Comparison of ENCODE assay signal across 26 mouse cellular contexts in genomic region chr6:125871482-125871881, GRCm38 (mm10).
DNase-seq lines count a peak whose midpoint lies in the region; ATAC-seq lines count a peak whose summit lies in the region.
"Had no signal": no experiment of that assay in that cellular context is flagged by ENCODE, and none has a peak within 500 bp of the region (broad histone marks: within the 10 kb centered on the region; RNA-seq: fewer than 3 reads in every experiment).

No protein-coding gene starts in this region.

- 88% methylated on average over 4 of the region's 4 CpGs for WGBS in intestine, embryonic 16.5 days

- H3K27me3 ChIP-seq in intestine, embryonic 16.5 days (replicated peaks; ENCODE audit: control insufficient read depth, insufficient read depth, low read length), result no peaks in the 10 kb centered on the region
- H3K27me3 ChIP-seq: heart, embryonic 15.5 days; midbrain, embryonic 15.5 days; neural tube, embryonic 13.5 days; stomach, embryonic 15.5 days had no signal

- intact Hi-C loops in left cerebral cortex, postnatal 10 days (cut with DNase I), result no loop called here
- intact Hi-C loops in left cerebral cortex, postnatal 36 days (cut with DNase I), result loop anchor here (5.0 kb wide), 1 partner anchor 296 kb away; the partner anchor contains the start of gene Ntf3

- peak; percentile 98 for ATAC-seq in frontal cortex, adult (ENCODE audit: low TSS enrichment)
- ATAC-seq in intestine, embryonic 16.5 days, result no peak
- ATAC-seq: forebrain, embryonic 16.5 days; inflammation-experienced regulatory T-cells, adult 6 months; midbrain, embryonic 15.5 days had no signal

- no peak for DNase-seq in frontal cortex, postnatal 10 days (ENCODE audit: low spot score in 2 of 2)
- peak; percentile 55 for DNase-seq in left cerebral cortex, adult 11 months (ENCODE audit: low spot score)
- DNase-seq in left cerebral cortex, postnatal 10 days (ENCODE audit: extremely low spot score in 1 of 2, low spot score in 2 of 2), result no peak
- DNase-seq in Muller cell, postnatal 12 days (ENCODE audit: inconsistent ontology term), result peak; percentile 12
- DNase-seq in left cerebral cortex, postnatal 36 days (ENCODE audit: low spot score in 2 of 2), result peak; percentile 9 to 10
- DNase-seq in cerebellum, postnatal 4 days (ENCODE audit: low spot score in 2 of 2), result no peak
- DNase-seq: adrenal gland, postnatal 36 days; cerebellum, adult 11 months; cerebellum, adult 9-11 months; gastrocnemius, adult 2 months; heart, postnatal 36 days; kidney, adult 2 months; lung, postnatal 4 days; thymus, adult 18-20 months; thymus, postnatal 4 days had no signal

- no peaks in the 10 kb centered on the region for H3K9me3 ChIP-seq in intestine, embryonic 16.5 days (ENCODE audit: control insufficient read depth, low read length)
- H3K9me3 ChIP-seq: forebrain, embryonic 10.5 days; heart, embryonic 15.5 days; midbrain, embryonic 15.5 days; neural tube, embryonic 13.5 days; stomach, embryonic 15.5 days had no signal

- no peak overlapping the region for H3K4me3 ChIP-seq in intestine, embryonic 16.5 days (ENCODE audit: low read length)
- H3K4me3 ChIP-seq: forebrain, embryonic 10.5 days; gastrocnemius, adult 2 months; heart, embryonic 15.5 days; midbrain, embryonic 15.5 days; neural tube, embryonic 13.5 days; stomach, embryonic 15.5 days had no signal

- no peaks in the 10 kb centered on the region for H3K36me3 ChIP-seq in intestine, embryonic 16.5 days (ENCODE audit: control insufficient read depth, insufficient read depth, low read length)
- H3K36me3 ChIP-seq: forebrain, embryonic 10.5 days; heart, embryonic 15.5 days; midbrain, embryonic 15.5 days; neural tube, embryonic 13.5 days; stomach, embryonic 15.5 days had no signal

- H3K4me2 ChIP-seq in intestine, embryonic 16.5 days (ENCODE audit: low read depth, low read length), result no peak overlapping the region
- H3K4me2 ChIP-seq: heart, embryonic 15.5 days; hindbrain, embryonic 14.5 days; midbrain, embryonic 15.5 days; neural tube, embryonic 13.5 days; stomach, embryonic 15.5 days had no signal

- no peaks in the 10 kb centered on the region for H3K4me1 ChIP-seq in intestine, embryonic 16.5 days (ENCODE audit: control insufficient read depth, insufficient read depth, low read length)
- H3K4me1 ChIP-seq: heart, embryonic 15.5 days; midbrain, embryonic 15.5 days; neural tube, embryonic 13.5 days; stomach, embryonic 15.5 days had no signal

- no peak overlapping the region for H3K9ac ChIP-seq in intestine, embryonic 16.5 days (ENCODE audit: low read depth, low read length)
- H3K9ac ChIP-seq: heart, embryonic 15.5 days; hindbrain, embryonic 14.5 days; midbrain, embryonic 15.5 days; neural tube, embryonic 13.5 days; stomach, embryonic 15.5 days had no signal

- H3K27ac ChIP-seq in intestine, embryonic 16.5 days (ENCODE audit: low read length), result no peak overlapping the region
- H3K27ac ChIP-seq: forebrain, embryonic 10.5 days; gastrocnemius, adult 2 months; heart, embryonic 15.5 days; hindbrain, embryonic 14.5 days; kidney, postnatal 0 days; midbrain, embryonic 15.5 days; neural tube, embryonic 13.5 days; stomach, embryonic 15.5 days had no signal

Comparison
In these comparisons a context has a peak if more than half of its experiments do, and no peak if none do; other contexts are left out.
1. DNase-seq: peak in left cerebral cortex, adult 11 months (single experiment), Muller cell, postnatal 12 days (single experiment) and left cerebral cortex, postnatal 36 days (2 of 2); none in frontal cortex, postnatal 10 days (0 of 2), left cerebral cortex, postnatal 10 days (0 of 2) and cerebellum, postnatal 4 days (0 of 2).